Mouse (Mus musculus) lung, adult 2 months (tissue): Measurements from ENCODE around the gene Tgfbr3l.

Experiments
- CTCF ChIP-seq: fragments of 200-500 bp; IDR thresholded peaks from 2 replicates; pipeline ENCODE4 v1.5.1; 2011; ENCODE audit warnings: mild to moderate bottlenecking, low read length, control low read depth; ENCODE audit not compliant: insufficient read depth
- POLR2A ChIP-seq: fragments of 200-500 bp; IDR thresholded peaks from 2 replicates; pipeline ENCODE4 v1.6.1; 2011; ENCODE audit warnings: low read depth, mild to moderate bottlenecking, control low read depth, low read length, borderline replicate concordance; ENCODE audit errors: extremely low read depth

GRCm38 (mm10) chr8:4226323-4226722 lies 21.7 kb upstream of the Tgfbr3l start:
- no peak for TF ChIP-seq CTCF
- TF ChIP-seq POLR2A = no peak
